Mouse (Mus musculus): ENCODE measurements around the gene Adcy9. TPM values are rescaled to one million over a fixed set of nuclear protein-coding genes. Genes with fewer than 3 reads are reported as not detected.

Gene Adcy9
- polyA plus RNA-seq, 1 experiment, result 2.8 TPM

- Histone ChIP-seq H3K27ac (ENCODE audit: insufficient read depth, low read length) (no peak overlapping the region), H3K4me1 (ENCODE audit: control insufficient read depth, insufficient read depth, low read length) (no peaks in the 10 kb centered on the region), H3K4me3 (ENCODE audit: insufficient read depth, low read length) (no peak overlapping the region)
- no peak for TF ChIP-seq POLR2A (IDR thresholded peaks at IDR 0.05; ENCODE audit: low read depth, low read length)
Measured at GRCm38 (mm10) chr16:4422991-4423390, 2.7 kb upstream of the Adcy9 start.

DNA sequence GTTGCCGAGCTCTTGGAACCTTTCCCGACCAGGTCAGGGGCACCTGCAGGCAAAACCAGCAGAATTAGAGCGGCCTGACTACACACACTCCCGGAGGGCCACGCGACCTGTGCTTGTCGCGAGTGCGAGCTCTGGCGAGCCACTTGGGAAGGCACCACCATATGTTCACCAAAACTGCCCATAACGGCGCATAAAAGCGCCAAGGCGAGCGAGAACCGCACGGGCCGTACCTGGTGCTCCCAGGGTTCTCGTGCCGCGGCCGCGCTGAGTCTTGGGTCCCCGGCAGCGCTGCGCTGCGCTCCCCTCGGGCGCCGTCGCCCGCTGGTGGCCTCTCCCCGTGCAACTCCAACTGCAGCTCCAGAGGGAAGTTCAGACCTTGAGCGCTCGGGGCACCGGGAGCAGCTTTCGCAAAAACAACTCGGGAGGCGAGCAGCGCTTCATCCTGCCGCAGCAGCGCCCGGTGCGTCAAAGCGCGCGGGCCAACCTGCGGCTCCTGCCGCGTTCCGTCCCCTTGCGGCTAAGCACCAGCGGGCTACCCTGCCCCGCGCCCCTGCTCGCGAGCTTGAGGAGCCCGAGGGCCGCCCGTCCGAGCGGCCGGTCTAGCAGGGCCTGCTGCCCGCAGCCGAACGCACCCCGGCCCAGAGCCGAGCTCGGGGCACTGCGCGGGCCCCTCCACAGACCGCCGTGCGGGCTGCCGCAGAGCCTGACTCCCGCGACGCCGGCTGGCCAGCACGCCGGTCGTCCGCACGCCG, 576 bp downstream of the Adcy9 start:
- Histone ChIP-seq H3K4me1 (ENCODE audit: control insufficient read depth, insufficient read depth, low read length) (no peaks in the 10 kb centered on the region), H3K4me3 (ENCODE audit: insufficient read depth, low read length) (peak overlapping the region; percentile 47), H3K27ac (ENCODE audit: insufficient read depth, low read length) (peak overlapping the region; percentile 27; the same call in 1 of the 2 replicates)
- TF ChIP-seq CTCF (IDR thresholded peaks at IDR 0.05; ENCODE audit: borderline replicate concordance, insufficient read depth, low read length) (no peak), POLR2A (IDR thresholded peaks at IDR 0.05; ENCODE audit: low read depth, low read length) (no peak)

DNA sequence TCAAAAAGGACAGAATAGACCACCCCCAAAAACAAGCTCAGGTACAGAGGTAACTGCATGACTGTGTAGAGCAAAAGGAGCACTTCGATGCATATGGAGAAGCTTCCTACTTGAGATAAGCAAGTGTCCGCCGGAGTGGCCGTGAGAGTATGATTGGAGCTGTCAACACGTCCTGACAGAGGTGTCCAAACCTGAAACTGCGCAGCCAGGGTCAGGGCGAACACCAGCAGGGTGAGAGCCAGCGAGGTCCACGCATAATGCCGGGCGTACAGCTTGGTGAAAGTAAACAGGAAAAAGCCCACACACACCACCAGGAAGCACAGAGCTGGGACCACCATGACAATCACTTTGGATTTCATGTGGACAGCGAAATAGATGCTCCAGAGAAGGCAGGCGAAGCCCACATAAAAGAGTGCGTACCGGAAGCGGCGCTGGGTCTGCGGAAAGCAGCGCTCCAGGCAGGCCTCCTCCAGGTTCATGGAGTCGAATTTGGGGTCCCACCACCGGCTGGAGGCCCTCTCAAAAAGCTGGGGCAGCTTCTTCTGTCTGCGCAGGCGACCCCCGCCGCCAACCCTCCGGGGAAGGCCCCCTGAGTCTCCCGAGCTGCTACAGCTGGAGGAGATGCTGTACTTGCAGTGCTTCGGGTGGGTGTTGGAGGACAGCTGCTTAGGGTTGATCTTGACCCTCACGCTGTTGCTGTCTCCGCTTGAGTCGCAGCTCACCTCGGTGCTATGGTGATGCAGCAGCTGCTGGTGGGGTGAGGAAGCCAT, 1.3 kb downstream of the Adcy9 start:
- Histone ChIP-seq H3K27ac (ENCODE audit: insufficient read depth, low read length) (no peak overlapping the region), H3K4me3 (ENCODE audit: insufficient read depth, low read length) (peak overlapping the region; percentile 47), H3K4me1 (ENCODE audit: control insufficient read depth, insufficient read depth, low read length) (no peaks in the 10 kb centered on the region)
- no peak for TF ChIP-seq POLR2A (IDR thresholded peaks at IDR 0.05; ENCODE audit: low read depth, low read length)
- no peak for TF ChIP-seq CTCF (IDR thresholded peaks at IDR 0.05; ENCODE audit: borderline replicate concordance, insufficient read depth, low read length)

GRCm38 (mm10) chr16:4418072-4418471, 2.2 kb downstream of the Adcy9 start:
- TF ChIP-seq CTCF (IDR thresholded peaks at IDR 0.05; ENCODE audit: borderline replicate concordance, insufficient read depth, low read length) (no peak), POLR2A (IDR thresholded peaks at IDR 0.05; ENCODE audit: low read depth, low read length) (no peak)
- Histone ChIP-seq H3K27ac (ENCODE audit: insufficient read depth, low read length) (no peak overlapping the region), H3K4me3 (ENCODE audit: insufficient read depth, low read length) (no peak overlapping the region), H3K4me1 (ENCODE audit: control insufficient read depth, insufficient read depth, low read length) (no peaks in the 10 kb centered on the region)

DNA sequence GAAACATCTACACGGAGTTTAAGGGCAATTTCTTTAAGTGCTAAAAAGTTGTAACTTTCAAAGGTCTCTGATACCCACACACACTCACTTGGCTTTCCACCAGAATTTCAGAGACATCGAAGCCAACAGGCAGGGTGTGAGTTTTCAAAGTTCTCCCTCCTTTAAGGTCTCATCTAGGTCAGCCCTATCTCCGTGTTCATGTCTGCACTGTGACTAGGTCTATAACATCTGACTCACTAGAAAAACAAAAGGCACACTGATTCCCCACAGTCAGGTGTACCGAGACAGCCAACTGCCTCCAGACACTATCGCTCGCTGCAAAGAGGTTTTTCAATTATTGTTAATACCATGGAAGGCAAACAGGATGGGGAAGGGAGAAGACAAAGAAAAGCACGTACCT, 2.8 kb downstream of the Adcy9 start:
- TF ChIP-seq CTCF (IDR thresholded peaks at IDR 0.05; ENCODE audit: borderline replicate concordance, insufficient read depth, low read length), result no peak
- TF ChIP-seq POLR2A (IDR thresholded peaks at IDR 0.05; ENCODE audit: low read depth, low read length), result no peak
- Histone ChIP-seq H3K4me1 (ENCODE audit: control insufficient read depth, insufficient read depth, low read length) (no peaks in the 10 kb centered on the region), H3K27ac (ENCODE audit: insufficient read depth, low read length) (no peak overlapping the region), H3K4me3 (ENCODE audit: insufficient read depth, low read length) (no peak overlapping the region)

GRCm38 (mm10) chr16:4414881-4415585, 5.3 kb downstream of the Adcy9 start:
- Histone ChIP-seq H3K27ac (ENCODE audit: insufficient read depth, low read length) (no peak overlapping the region), H3K4me1 (ENCODE audit: control insufficient read depth, insufficient read depth, low read length) (no peaks in the 10 kb centered on the region), H3K4me3 (ENCODE audit: insufficient read depth, low read length) (no peak overlapping the region)
- TF ChIP-seq CTCF (IDR thresholded peaks at IDR 0.05; ENCODE audit: borderline replicate concordance, insufficient read depth, low read length), result no peak
- TF ChIP-seq POLR2A (IDR thresholded peaks at IDR 0.05; ENCODE audit: low read depth, low read length), result no peak

DNA sequence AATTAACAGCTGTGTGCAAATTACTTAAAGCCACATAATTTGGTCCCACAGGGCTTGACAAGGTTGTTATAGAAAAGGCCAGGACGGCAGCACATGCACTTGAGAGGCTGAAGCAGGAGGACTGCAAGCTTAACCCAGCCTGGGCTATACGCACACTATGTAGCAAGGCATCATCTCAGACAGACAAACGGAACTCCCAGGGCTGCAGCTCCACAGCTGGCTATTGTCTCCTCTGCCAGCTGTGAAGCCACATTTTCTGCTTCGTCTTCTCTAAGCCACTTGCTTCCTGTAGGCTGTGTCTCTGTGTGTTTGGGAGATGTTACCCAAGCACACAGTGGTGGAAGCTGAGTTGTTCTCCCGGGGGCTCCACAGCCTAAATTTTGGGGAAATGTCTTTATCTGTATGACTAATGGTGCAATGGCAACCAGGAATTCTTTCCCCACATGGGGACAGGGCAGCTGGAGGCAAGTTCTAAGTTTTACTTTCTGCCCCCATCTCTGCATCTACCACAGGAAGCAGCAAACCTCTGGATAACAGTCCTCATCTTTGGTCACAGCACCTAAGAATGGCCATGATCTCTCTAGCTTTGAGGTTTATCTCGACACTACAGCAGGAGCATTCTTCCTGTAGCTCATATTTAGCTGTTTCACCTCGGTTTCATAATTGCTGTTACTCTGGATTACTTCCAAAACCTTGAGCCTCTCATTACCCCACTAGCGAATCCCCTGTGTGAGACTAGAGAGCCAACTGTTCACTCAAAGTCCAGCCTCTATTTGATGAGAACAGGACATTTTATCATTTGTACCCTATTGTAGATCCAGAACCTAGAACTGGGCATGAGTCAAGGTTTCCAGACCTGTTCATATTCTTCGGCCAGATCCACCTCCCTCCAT, 6.1 kb downstream of the Adcy9 start:
- Histone ChIP-seq H3K27ac (ENCODE audit: insufficient read depth, low read length) (no peak overlapping the region), H3K4me1 (ENCODE audit: control insufficient read depth, insufficient read depth, low read length) (no peaks in the 10 kb centered on the region), H3K4me3 (ENCODE audit: insufficient read depth, low read length) (no peak overlapping the region)
- TF ChIP-seq CTCF (IDR thresholded peaks at IDR 0.05; ENCODE audit: borderline replicate concordance, insufficient read depth, low read length), result no peak
- TF ChIP-seq POLR2A (IDR thresholded peaks at IDR 0.05; ENCODE audit: low read depth, low read length), result no peak

DNA sequence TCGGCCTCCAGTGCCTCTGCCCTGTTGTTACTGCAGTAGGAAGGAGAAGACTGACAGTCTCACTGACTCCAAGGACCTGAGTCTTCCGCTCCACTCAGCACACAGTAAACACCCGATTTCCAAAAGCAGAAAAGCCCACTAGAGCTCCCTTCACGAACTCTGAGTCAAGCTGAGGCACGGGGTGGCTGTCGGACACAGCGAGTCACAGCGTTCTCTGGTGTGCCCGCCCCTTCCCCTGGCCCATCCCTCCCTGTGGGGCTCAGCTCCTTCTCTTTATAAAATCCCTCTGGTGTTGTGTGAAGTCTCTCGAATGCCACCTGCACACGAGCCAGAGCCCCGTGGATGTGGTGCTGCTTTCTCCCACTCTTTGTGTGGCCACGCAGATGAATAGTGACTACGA, 7.0 kb downstream of the Adcy9 start:
- Histone ChIP-seq H3K4me3 (ENCODE audit: insufficient read depth, low read length) (no peak overlapping the region), H3K4me1 (ENCODE audit: control insufficient read depth, insufficient read depth, low read length) (no peaks in the 10 kb centered on the region), H3K27ac (ENCODE audit: insufficient read depth, low read length) (no peak overlapping the region)
- no peak for TF ChIP-seq POLR2A (IDR thresholded peaks at IDR 0.05; ENCODE audit: low read depth, low read length)
- TF ChIP-seq CTCF (IDR thresholded peaks at IDR 0.05; ENCODE audit: borderline replicate concordance, insufficient read depth, low read length), result no peak

DNA sequence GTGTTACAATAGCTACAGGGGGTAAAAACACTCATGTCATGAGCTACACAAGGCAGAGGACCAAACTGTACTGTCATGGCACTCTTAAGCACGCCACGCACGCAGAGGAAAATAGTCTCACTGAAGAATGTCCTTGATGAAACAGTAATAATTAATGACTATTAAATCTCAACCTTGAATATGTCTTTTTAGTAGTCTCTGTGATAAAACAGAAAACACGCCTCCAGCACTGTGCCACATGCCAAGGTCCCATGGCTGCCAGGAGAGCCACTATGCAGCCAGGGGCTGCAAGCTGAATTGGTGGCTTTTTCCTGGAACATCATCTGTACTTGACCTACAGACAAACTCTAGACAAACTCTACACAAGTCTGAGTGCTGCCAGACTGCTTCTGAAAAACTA, 8.0 kb downstream of the Adcy9 start:
- no peak overlapping the region for H3K4me3 ChIP-seq (ENCODE audit: insufficient read depth, low read length)
- H3K4me1 ChIP-seq (ENCODE audit: control insufficient read depth, insufficient read depth, low read length), result no peaks in the 10 kb centered on the region
- no peak overlapping the region for H3K27ac ChIP-seq (ENCODE audit: insufficient read depth, low read length)
- no peak for TF ChIP-seq POLR2A (IDR thresholded peaks at IDR 0.05; ENCODE audit: low read depth, low read length)
- no peak for TF ChIP-seq CTCF (IDR thresholded peaks at IDR 0.05; ENCODE audit: borderline replicate concordance, insufficient read depth, low read length)

All from embryonic fibroblast, embryonic 13.5 days (primary cell).